Mouse (Mus musculus) brain, embryonic 14.5 days (tissue): ENCODE measurements around the gene Ankrd55.

Experiments
- CTCF ChIP-seq: fragments of 200-500 bp; IDR thresholded peaks from 2 replicates; pipeline ENCODE4 v1.5.1; 2012; ENCODE audit warnings: inconsistent platforms, mild to moderate bottlenecking, moderate library complexity, borderline replicate concordance; ENCODE audit not compliant: insufficient read depth, insufficient read length; ENCODE audit errors: extremely low read depth
- POLR2A ChIP-seq: fragments of 200-500 bp; IDR thresholded peaks from 2 replicates; pipeline ENCODE4 v1.6.1; 2012; ENCODE audit warnings: mild to moderate bottlenecking, inconsistent platforms, borderline replicate concordance; ENCODE audit not compliant: poor library complexity, insufficient read depth, insufficient read length, severe bottlenecking; ENCODE audit errors: extremely low read depth

GRCm38 (mm10) chr13:112252012-112252411 lies 36.2 kb upstream of the Ankrd55 start:
- TF ChIP-seq CTCF (no peak), POLR2A (no peak)
